Mouse (Mus musculus) regulatory T cell (primary cell): ENCODE results near the gene Pgr.

ENCODE experiments used
- in situ Hi-C: fragments of 300-600 bp; cut with MboI, MseI; formaldehyde crosslinking; loops from one replicate; pipeline ENCODE4 v1.15.1; 2025; ENCODE audit warnings: high pct_unique_total_duplicates

Gene Pgr

DNA sequence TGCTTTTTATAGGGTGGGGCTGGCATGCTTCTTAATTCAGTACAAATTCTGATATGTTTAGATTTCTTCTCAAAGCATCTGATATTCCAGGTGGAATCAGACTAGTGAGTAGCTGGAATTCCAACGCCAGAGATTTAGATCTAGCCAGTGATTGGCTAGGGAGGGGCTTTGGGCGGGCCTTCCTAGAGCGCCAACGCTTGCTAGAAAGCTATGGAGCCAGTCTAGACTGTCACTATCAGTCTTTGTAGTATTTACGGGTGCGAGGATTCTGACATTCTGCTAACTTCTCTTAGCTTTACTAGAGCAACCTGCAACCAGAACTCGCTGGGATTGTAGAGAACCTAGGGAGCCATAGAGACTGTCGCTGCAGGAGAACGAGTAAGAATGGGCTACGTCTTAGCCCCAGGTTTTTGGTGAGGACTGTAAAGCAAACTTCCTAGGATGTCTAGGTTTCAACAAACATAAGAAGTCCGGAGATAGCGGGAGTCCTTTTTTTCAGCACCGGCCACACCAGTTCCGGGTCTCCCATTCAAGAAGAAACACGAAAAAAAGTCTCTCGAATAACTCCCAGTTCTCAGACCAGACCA is at the start of gene Pgr:
Pgr (plus strand) TSS at position 218 of the 587 bp plus-strand sequence.
- in situ Hi-C loops: no loop called here

DNA sequence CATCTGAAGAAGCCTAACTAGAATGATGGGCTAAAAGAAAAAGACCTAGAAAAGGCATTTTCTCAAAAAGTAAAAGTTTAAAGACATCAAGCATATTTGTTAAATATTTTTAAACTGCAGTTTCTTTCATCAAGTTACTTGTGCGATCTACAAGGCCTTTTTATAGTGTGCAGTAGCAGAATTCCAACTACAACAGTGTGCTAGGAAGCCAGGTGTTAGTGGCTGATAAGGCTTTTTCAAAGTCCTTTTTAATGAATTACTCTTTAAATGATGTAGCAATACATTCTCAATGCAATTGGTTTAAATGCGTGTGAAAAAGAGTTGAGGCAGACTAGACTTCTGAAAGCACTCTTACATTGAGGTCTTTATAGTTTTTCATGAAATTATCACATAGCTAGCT is 42.2 kb upstream of the Pgr start:
- in situ Hi-C loops: no loop called here

- in situ Hi-C loops: no loop called here
These were observed 31.1 kb upstream of the Pgr start for GRCm38 (mm10) chr9:8868511-8868910.

DNA sequence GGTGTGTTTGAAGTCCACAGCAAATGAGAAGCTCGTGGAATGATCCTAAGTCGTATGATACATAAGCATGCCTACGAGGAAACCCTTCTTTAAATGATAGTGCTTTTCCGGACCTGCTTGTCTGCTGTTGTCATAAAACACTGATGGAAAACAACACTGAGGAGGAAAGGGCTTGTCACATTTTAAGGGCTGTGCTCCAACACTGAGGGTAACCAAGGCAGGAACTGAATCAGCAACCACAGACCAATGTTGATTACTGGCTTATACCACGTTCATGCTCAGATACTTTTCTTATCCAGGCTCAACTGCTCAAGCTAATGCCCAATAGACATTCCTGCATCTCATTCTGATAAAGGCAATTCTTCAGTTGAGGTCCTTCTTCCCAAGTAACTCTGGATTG is 4.4 kb upstream of the Pgr start:
- in situ Hi-C loops: no loop called here

DNA sequence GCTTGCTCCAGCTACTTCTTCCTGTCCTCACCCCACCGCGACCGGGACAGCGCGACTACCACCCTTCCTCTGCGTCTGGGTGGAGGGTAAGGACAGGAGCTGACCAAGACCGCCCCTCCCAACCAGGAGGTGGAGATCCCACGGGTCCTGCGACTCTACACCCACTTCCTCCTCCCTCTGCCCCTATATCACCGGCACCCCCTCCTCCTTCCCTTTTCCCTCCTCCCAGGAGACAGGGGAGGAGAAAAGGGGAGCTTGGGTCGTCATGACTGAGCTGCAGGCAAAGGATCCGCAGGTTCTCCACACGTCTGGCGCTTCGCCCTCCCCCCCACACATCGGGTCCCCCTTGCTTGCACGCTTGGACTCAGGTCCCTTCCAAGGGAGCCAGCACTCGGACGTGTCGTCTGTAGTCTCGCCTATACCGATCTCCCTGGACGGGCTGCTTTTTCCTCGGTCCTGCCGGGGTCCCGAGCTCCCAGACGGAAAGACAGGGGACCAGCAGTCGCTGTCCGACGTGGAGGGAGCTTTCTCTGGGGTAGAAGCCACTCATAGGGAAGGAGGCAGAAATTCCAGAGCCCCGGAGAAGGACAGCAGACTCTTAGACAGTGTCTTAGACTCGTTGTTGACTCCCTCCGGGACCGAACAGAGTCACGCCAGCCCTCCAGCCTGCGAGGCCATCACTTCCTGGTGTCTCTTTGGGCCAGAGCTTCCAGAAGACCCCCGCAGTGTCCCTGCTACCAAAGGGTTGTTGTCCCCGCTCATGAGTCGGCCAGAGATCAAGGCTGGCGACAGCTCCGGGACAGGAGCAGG is 775 bp downstream of the Pgr start:
- in situ Hi-C loops: no loop called here

DNA sequence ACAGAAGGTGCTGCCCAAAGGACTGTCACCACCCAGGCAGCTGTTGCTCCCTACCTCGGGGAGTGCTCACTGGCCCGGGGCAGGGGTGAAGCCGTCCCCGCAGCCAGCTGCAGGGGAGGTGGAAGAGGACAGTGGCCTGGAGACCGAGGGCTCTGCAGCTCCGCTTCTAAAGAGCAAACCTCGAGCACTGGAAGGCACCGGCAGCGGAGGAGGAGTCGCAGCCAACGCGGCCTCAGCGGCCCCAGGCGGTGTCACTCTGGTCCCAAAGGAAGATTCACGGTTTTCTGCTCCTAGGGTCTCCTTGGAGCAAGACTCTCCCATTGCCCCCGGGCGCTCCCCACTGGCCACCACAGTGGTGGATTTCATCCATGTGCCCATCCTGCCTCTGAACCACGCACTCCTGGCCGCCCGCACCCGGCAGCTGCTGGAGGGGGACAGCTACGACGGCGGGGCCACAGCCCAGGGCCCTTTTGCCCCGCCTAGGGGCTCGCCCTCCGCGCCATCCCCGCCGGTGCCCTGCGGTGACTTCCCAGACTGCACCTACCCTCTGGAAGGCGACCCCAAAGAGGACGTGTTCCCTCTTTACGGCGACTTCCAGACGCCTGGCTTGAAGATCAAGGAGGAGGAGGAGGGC is 1.5 kb downstream of the Pgr start:
- in situ Hi-C loops: no loop called here

DNA sequence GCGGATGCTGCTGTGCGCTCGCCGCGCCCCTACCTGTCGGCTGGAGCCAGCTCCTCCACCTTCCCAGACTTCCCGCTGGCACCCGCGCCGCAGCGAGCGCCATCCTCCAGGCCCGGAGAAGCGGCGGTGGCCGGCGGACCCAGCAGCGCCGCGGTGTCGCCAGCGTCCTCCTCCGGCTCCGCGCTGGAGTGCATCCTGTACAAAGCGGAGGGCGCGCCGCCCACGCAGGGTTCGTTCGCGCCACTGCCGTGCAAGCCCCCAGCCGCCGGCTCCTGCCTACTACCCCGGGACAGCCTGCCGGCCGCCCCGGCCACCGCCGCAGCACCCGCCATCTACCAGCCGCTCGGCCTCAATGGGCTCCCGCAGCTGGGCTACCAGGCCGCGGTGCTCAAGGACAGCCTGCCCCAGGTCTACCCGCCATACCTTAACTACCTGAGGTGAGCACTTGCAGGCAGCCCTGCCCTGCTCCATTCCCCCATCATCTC is 2.1 kb downstream of the Pgr start:
- in situ Hi-C loops: no loop called here

- in situ Hi-C loops: no loop called here
These were observed 2.6 kb downstream of the Pgr start for GRCm38 (mm10) chr9:8902277-8902676.

DNA sequence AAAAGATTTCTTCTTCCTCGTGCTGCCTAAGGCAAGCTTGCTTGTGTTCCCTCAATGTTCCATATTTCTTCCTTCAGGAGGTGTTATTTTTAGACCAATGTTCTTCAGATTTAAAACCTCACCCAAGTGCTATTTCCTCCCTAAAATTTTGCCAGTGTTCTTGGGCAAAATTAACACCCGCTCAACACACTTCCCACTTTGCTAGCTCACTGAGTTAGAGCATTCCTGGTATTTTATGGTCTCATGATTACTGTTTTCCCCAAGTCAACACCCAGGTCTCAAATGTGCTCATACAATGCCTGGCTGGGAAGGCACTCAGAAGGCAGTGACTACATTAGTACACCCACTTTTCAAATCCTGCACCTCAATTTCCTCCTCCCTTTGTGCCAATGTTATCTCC is 27.9 kb downstream of the Pgr start:
- in situ Hi-C loops: loop anchor here (5.0 kb wide), 1 partner anchor 50 kb away; no protein-coding TSS in a partner anchor

GRCm38 (mm10) chr9:8937753-8938152 is 38.1 kb downstream of the Pgr start:
- in situ Hi-C loops: no loop called here

GRCm38 (mm10) chr9:8953306-8953705 is 53.7 kb downstream of the Pgr start:
- in situ Hi-C loops: no loop called here

- in situ Hi-C loops: no loop called here
These were observed 65.0 kb downstream of the Pgr start for GRCm38 (mm10) chr9:8964512-8965133.

DNA sequence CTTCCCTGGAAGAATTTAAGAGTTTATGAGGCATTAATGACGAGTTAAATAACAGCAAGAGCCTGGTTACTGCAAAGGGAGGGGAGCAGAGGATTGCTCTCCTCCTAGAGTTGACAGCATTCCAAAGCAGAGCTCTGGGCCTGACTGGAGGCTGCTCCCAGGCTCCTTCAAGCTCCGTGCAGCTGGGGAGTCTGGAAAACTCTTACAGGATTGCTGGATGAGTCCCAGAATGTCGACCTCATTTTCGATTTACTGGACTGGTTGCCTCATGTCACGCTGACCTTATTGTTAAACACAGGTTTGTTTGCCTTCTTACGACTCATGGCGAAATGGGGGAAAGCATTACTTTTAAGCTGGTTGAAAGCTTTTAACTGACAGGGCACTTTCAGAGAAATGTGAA is 70.6 kb downstream of the Pgr start:
- in situ Hi-C loops: no loop called here

DNA sequence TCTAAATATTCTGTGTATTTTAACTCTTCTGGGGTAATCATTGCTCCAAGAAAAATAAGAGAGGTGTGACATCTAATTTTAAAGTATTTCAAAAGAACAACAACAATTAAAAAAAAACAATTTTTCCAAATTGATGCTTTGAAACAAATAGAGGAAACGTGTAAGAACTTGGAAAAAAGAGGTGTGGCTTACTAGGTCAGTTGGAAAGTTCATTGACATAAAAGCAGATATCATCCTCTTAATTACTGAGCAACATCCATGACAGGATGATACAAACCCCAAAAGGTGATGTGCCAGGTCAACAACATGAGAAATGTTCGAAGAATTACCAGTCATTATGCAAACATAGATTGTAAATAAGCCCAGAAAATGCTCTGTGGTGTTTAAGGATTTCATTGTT is 71.9 kb downstream of the Pgr start, which contains the start of gene Gm16485:
Gm16485 (plus strand) TSS at position 301 of the 400 bp plus-strand sequence.
- in situ Hi-C loops: no loop called here

GRCm38 (mm10) chr9:8977775-8978174 is 78.1 kb downstream of the Pgr start:
- in situ Hi-C loops: no loop called here

- in situ Hi-C loops: no loop called here
These were observed 82.7 kb downstream of the Pgr start for GRCm38 (mm10) chr9:8982315-8982714.

DNA sequence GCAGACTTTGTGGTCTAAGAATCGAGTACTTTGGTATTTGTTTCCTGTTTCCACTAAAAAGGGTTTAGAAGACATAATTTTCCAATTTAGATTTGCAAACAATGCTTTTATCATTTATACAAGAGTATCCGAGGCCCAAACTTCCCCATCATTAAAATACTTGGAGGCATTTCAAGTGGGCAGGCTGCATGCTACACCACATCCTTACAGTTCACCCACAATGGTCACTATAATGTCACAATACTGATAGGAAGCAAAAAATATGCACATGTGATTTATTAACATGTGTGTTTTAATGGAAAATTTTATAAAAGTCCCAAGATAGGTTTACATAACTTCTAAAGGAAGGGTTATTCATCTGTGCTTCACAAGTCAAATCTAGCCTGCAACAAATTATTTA is 96.9 kb downstream of the Pgr start:
- in situ Hi-C loops: no loop called here

GRCm38 (mm10) chr9:9001170-9001569 is 101.5 kb downstream of the Pgr start:
- in situ Hi-C loops: loop anchor here (5.0 kb wide), 1 partner anchor 56 kb away; no protein-coding TSS in a partner anchor

DNA sequence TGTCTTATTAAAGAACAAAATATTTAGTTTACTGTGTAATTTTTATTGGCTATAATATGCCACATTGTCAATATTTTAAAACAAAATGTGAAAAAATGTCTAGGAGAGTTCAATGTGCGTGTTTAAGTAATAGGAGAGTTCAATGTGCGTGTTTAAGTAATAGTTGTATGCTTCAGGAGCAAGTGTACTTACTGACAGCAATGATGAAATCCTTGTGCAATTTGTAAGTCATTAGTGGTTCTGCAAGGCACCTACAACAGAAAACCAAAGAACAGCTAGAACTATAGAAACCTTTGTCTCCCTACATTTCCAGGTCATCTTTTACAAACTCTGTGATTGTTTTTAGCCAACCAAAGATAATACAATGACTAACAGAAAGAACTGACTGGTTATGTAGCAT is 115.5 kb downstream of the Pgr start:
- in situ Hi-C loops: no loop called here
